Mouse (Mus musculus) thymus, adult 2 months (tissue): ENCODE data around the gene Eif2ak4. TPM values are rescaled to one million over a fixed set of nuclear protein-coding genes. Genes with fewer than 3 reads are reported as not detected.

ENCODE experiments used
- DNase-seq: peaks from one replicate; pipeline ENCODE4 v3.0.0; 2021
- H3K27ac ChIP-seq: fragments of 200-500 bp; 2 replicates; pipeline ENCODE4 v1.5.1; 2012; ENCODE audit warnings: low read length, control low read depth; ENCODE audit not compliant: control insufficient read depth, insufficient read depth
- H3K27me3 ChIP-seq: fragments of 200-500 bp; 2 replicates; pipeline ENCODE4 v1.6.1; 2012; ENCODE audit warnings: mild to moderate bottlenecking, low read length, moderate library complexity, mixed read lengths; ENCODE audit not compliant: control insufficient read depth, insufficient read depth
- H3K36me3 ChIP-seq: fragments of 200-500 bp; 2 replicates; pipeline ENCODE4 v1.6.1; 2012; ENCODE audit warnings: mild to moderate bottlenecking, low read length, moderate library complexity; ENCODE audit not compliant: control insufficient read depth, insufficient read depth
- H3K4me1 ChIP-seq: fragments of 200-500 bp; replicated peaks from 2 replicates; pipeline ENCODE4 v1.6.1; 2012; ENCODE audit warnings: low read length; ENCODE audit not compliant: control insufficient read depth, insufficient read depth
- H3K4me3 ChIP-seq: fragments of 200-500 bp; 2 replicates; pipeline ENCODE4 v1.5.1; 2012; ENCODE audit warnings: mild to moderate bottlenecking, low read length, control low read depth, moderate library complexity; ENCODE audit not compliant: control insufficient read depth, insufficient read depth
- CTCF ChIP-seq: fragments of 200-500 bp; IDR thresholded peaks from 2 replicates; pipeline ENCODE4 v1.5.1; 2012; ENCODE audit warnings: mild to moderate bottlenecking, control low read depth, low read length, moderate library complexity, borderline replicate concordance; ENCODE audit not compliant: control insufficient read depth, poor library complexity, insufficient read depth; ENCODE audit errors: extremely low read depth
- POLR2A ChIP-seq: fragments of 200-500 bp; IDR thresholded peaks from 2 replicates; pipeline ENCODE4 v1.6.1; 2012; ENCODE audit warnings: mild to moderate bottlenecking, low read length, control low read depth, moderate library complexity; ENCODE audit not compliant: control insufficient read depth, poor library complexity, insufficient read depth; ENCODE audit errors: extremely low read depth
- WGBS: fragments of 180-500 bp; shearing (Covaris S2); methylation state at CpG from one replicate; pipeline ENCODE4 v1.1.7; 2018; 5-methylcytosine and 5-hydroxymethylcytosine counted together
- polyA plus RNA-seq: library from polyadenylated mRNA; depleted of rRNA; stranded (reverse); fragments of >200 nt; gene quantifications from 2 replicates; pipeline ENCODE4 v1.2.3, GENCODE M21; 2012

The Eif2ak4 gene
- polyA plus RNA-seq, 1 experiment, result 9.0 TPM

GRCm38 (mm10) chr2:118457463-118458261 is 69.2 kb downstream of the Eif2ak4 start:
- 97% methylated on average over 13 of the region's 13 CpGs for WGBS
- no peaks in the 10 kb centered on the region for H3K36me3 ChIP-seq

GRCm38 (mm10) chr2:118461480-118462165 is 73.2 kb downstream of the Eif2ak4 start:
- 91% methylated on average over 16 of the region's 16 CpGs for WGBS

More at GRCm38 (mm10) chr2:118457463-118458261, 69.2 kb downstream of the Eif2ak4 start:
- no peak for DNase-seq
- Histone ChIP-seq H3K4me1 (no peaks in the 10 kb centered on the region), H3K27me3 (no peaks in the 10 kb centered on the region), H3K27ac (no peak overlapping the region), H3K4me3 (no peak overlapping the region)
- no peak for TF ChIP-seq POLR2A
- TF ChIP-seq CTCF, result no peak

GRCm38 (mm10) chr2:118463480-118463879 is 75.1 kb downstream of the Eif2ak4 start:
- Histone ChIP-seq H3K4me1 (no peaks in the 10 kb centered on the region), H3K4me3 (no peak overlapping the region), H3K27ac (no peak overlapping the region), H3K27me3 (no peaks in the 10 kb centered on the region), H3K36me3 (peaks cover 5% of the 10 kb centered on the region; the same call in 1 of the 2 replicates)
- TF ChIP-seq CTCF, result no peak
- no peak for TF ChIP-seq POLR2A
- WGBS, result 94% methylated on average over 5 of the region's 5 CpGs
- DNase-seq, result no peak

More at GRCm38 (mm10) chr2:118461480-118462165, 73.2 kb downstream of the Eif2ak4 start:
- no peaks in the 10 kb centered on the region for H3K36me3 ChIP-seq
- H3K27ac ChIP-seq, result no peak overlapping the region
- no peaks in the 10 kb centered on the region for H3K27me3 ChIP-seq
- H3K4me3 ChIP-seq, result no peak overlapping the region
- DNase-seq, result no peak
- H3K4me1 ChIP-seq, result no peaks in the 10 kb centered on the region
- TF ChIP-seq POLR2A (no peak), CTCF (no peak)

GRCm38 (mm10) chr2:118464450-118464849 is 76.0 kb downstream of the Eif2ak4 start:
- H3K36me3 ChIP-seq, result peaks cover 7% of the 10 kb centered on the region; the same call in 1 of the 2 replicates
- WGBS, result 94% methylated on average over 3 of the region's 3 CpGs
- TF ChIP-seq POLR2A (no peak), CTCF (no peak)

GRCm38 (mm10) chr2:118465894-118466293 is 77.5 kb downstream of the Eif2ak4 start:
- no peaks in the 10 kb centered on the region for H3K27me3 ChIP-seq
- H3K4me1 ChIP-seq, result no peaks in the 10 kb centered on the region
- TF ChIP-seq POLR2A, result no peak
- no peak for TF ChIP-seq CTCF
- no peak for DNase-seq
- no peak overlapping the region for H3K4me3 ChIP-seq
- 87% methylated on average over 2 of the region's 2 CpGs for WGBS
- H3K36me3 ChIP-seq, result peaks cover 10% of the 10 kb centered on the region
- no peak overlapping the region for H3K27ac ChIP-seq

More at GRCm38 (mm10) chr2:118464450-118464849, 76.0 kb downstream of the Eif2ak4 start:
- DNase-seq, result no peak
- Histone ChIP-seq H3K27me3 (no peaks in the 10 kb centered on the region), H3K4me3 (no peak overlapping the region), H3K27ac (no peak overlapping the region), H3K4me1 (no peaks in the 10 kb centered on the region)

GRCm38 (mm10) chr2:118466601-118467000 is 78.2 kb downstream of the Eif2ak4 start:
- DNase-seq, result no peak
- Histone ChIP-seq H3K4me3 (no peak overlapping the region), H3K36me3 (peaks cover 18% of the 10 kb centered on the region), H3K27ac (no peak overlapping the region), H3K27me3 (no peaks in the 10 kb centered on the region), H3K4me1 (no peaks in the 10 kb centered on the region)
- 81% methylated on average over 1 of the region's 1 CpGs for WGBS
- TF ChIP-seq POLR2A, result no peak
- TF ChIP-seq CTCF, result no peak

- no peak overlapping the region for H3K27ac ChIP-seq
- no peak for DNase-seq
- peaks cover 34% of the 10 kb centered on the region for H3K36me3 ChIP-seq
- no peaks in the 10 kb centered on the region for H3K4me1 ChIP-seq
- no peak overlapping the region for H3K4me3 ChIP-seq
- no peaks in the 10 kb centered on the region for H3K27me3 ChIP-seq
- TF ChIP-seq CTCF (no peak), POLR2A (no peak)
Observed at GRCm38 (mm10) chr2:118468354-118468753, 79.9 kb downstream of the Eif2ak4 start.
